Mouse (Mus musculus): ENCODE data around the gene Pip5k1b.

DNA sequence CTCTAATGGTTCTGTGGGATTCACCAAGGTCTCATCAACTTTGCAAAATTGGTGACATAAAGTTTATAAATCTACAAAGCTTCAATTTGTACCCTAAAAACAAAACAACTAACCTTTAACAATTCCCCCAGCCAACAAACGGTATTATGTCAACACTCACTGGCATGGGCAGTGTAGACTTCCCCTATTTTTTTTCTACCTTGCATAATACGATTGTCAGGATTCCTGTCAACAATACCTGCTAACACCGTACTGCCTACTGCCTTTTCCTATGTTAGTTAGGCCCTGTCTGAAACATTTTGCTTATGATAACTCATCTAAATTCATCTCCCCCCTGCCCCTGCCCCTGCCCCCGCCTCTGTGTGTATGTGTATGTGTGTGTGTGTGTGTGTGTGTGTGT lies 61.8 kb downstream of the Pip5k1b start:
- TF ChIP-seq CTCF (IDR thresholded peaks at IDR 0.05; ENCODE audit: low read depth) = no peak
- TF ChIP-seq EP300 (IDR thresholded peaks at IDR 0.05; ENCODE audit: low read depth) = no peak
